Mouse (Mus musculus) kidney, adult 11 months (tissue): ENCODE results near the gene Ankrd11.
"Not testable (repeated sequence)": the region's sequence is repeated elsewhere in the genome, so short reads cannot be mapped to it uniquely, and the experiment has no call there.

Source experiments
- DNase-seq: peaks from one replicate; pipeline ENCODE4 v3.0.0; 2022

The Ankrd11 gene

GRCm38 (mm10) chr8:123042158-123042973, at the start of gene Ankrd11:
Gene Ankrd11 (minus strand): TSS chr8:123042277.
- peak; percentile 100 for DNase-seq

DNA sequence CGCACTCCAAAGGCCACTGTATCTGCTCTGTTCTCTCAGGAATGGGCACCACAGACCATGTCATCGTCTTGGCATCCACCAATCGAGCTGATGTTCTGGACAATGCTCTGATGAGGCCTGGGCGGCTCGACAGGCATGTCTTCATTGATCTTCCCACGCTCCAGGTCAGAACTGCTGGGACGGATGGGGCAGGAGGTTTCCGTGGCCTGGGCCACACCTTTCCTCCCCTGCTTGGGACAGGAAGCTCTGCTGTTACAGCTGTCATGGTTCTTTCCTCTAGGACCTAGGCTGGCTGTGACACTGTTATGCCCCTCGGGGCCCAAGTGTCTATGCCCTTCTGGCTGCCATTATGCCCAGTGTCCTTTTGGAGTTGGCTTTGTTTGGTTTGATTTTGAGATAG, 45.2 kb upstream of the Ankrd11 start:
- peak; percentile 34 for DNase-seq

GRCm38 (mm10) chr8:123083610-123084009, 41.5 kb upstream of the Ankrd11 start:
- DNase-seq = no peak

- DNase-seq = no peak
These were observed 40.9 kb upstream of the Ankrd11 start for GRCm38 (mm10) chr8:123082993-123083392.

DNA sequence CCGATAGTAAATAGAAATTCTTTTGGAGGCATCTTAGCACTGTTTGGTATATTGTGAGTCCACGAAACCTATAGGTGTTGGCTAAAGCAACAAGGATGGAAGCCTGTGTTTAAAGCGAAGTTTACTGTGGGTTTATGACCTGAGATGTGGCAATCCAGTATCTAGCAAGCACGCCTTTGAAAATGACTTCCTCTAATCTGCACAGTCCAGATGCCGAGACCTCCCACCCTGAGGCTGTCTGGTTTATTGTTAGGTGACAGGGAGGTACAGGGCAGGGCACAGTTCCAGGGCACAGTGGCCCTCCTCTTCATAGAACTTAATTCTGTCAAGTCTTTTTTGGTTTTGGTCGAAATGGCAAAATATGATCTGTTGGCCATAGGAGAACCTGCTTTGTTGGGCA, 35.1 kb upstream of the Ankrd11 start:
- DNase-seq = no peak

DNA sequence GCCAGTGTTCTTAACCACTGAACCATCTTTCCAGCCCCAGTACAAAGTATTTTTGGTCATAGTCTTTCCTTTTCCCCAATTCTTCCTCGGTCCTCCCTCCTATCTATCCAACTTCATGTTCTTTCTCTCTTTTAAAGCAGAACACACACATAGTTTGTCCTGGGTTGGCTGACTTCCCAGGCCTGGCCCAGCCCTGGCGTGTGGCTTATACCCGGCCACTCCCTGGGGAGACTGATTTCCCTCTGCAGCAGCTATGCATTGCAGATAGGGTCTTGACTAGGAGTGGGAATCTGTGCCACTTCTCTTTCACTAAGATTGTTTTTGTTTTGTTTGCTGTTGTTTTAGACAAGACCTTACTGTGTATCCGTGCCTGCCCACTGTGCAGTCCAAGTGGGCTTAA, 29.1 kb upstream of the Ankrd11 start:
- no peak for DNase-seq

GRCm38 (mm10) chr8:123066101-123066683, 24.1 kb upstream of the Ankrd11 start:
- no peak for DNase-seq

- peak; percentile 93 for DNase-seq
These were observed 23.4 kb upstream of the Ankrd11 start for GRCm38 (mm10) chr8:123065214-123066100.

- no peak for DNase-seq
These were observed 22.7 kb upstream of the Ankrd11 start for GRCm38 (mm10) chr8:123064809-123065213.

DNA sequence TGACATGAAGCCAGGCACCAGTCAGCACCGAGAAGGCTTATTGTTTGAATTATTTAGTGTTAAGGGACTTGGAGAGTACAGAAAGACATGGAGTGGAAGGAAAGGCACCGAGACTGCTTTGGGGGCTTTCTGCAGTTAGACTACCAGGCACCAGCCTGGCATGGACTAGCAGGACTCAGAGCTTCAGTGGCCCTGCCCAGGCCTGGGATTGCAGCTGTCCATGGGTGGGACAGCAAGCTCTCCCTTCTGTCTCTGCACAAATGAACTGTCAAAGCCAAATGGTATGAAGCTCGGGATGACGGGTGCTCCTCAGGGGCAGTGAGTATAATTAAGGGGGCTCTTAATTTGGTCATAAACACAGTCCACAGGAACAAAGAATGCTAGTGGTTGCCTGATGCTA, 22.0 kb upstream of the Ankrd11 start:
- DNase-seq = no peak

GRCm38 (mm10) chr8:123062721-123063120, 20.6 kb upstream of the Ankrd11 start, which contains the start of gene Spg7:
Gene Spg7 (plus strand): TSS chr8:123062942.
- no peak for DNase-seq

GRCm38 (mm10) chr8:123051458-123051857, 9.4 kb upstream of the Ankrd11 start:
- DNase-seq = peak; percentile 61

DNA sequence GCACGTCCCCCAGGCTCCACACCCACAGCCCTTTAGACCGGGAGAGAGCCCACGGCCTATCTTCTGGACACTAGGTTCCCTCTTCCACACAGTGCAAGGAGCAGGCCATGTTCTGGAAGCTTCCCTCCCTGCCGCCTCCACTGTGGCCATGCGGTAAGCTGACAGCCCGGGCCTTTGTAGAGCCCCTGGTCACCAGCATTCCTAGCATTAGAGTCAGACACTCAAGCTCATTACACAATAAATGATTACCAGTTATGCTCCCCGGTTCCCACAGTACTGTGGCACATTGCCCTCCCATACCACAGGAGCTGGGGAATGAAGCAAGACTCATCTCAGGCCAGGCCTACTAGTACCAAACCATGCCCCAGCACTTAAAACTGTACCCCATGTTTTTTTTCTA, 6.3 kb upstream of the Ankrd11 start:
- no peak for DNase-seq

DNA sequence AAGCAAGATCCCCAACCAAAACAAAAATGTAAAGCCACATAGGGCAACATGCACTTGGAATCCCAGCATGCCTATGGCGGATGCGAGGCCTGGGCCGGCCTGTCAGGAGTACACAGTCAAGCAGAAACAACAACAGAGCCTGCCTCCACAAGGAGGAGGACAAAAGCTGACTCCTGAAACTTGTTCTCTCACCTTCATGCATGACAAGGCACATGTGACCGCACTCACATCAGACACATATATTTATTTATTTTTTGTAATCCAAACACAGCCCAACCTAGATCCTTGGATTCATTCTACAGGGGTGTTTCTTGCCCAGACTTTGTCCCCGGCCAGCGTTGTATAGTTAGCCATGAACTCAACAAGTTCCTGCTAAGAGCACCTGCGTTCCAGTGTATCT, 5.8 kb upstream of the Ankrd11 start:
- peak; percentile 41 for DNase-seq

GRCm38 (mm10) chr8:123046706-123047105, 4.6 kb upstream of the Ankrd11 start:
- DNase-seq = peak; percentile 46

- DNase-seq = not testable (repeated sequence)
These were observed 2.8 kb upstream of the Ankrd11 start for GRCm38 (mm10) chr8:123044743-123045425.

DNA sequence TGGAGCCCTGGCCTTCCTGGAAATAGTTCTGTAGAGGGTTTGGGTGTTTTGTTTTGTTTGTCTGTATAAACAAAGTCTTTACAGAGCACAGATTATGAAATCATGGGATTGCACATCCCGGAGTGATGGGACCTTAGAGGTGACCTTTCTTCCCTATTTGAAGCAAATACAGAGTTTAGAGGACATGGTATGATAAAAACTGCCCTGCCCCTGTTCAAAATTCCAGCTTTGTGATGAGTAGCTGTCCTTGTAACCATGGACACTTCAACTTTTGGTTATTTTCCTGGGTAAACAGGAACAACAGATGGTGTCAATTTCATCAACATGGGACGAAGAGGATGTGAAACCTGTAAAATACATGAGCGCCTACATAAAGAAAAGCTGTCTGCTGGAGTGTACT, 1.9 kb upstream of the Ankrd11 start:
- no peak for DNase-seq

DNA sequence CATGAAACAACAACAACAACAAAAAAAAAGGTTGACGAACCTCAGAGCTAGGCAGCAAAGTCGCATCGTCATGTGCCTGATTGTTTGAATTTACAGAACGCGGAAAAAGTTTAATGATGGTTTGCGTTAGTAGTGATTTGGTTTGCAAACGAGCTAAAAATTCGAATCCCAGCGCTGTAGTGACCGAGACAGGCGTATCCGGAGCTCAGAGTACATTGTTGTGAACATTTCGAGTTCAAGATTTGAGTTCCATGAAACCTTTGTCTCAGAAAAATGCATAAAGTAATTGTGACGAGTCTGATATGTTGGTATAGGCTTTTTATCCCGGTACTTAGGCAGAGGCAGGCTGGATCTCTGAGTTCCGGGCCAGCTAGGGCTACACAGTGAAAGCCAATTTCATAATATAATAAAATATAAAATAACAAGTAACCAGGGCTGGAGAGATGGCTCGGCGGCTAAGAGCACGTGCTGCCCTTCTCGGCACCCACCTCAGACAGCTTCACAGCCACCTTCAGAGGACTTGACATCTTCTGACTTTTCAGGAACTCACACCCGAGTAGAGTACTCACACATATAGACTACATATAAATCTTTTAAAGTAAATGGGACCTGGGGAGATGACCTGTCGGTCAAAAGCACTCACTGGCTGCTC, 1.0 kb upstream of the Ankrd11 start:
- DNase-seq = no peak

DNA sequence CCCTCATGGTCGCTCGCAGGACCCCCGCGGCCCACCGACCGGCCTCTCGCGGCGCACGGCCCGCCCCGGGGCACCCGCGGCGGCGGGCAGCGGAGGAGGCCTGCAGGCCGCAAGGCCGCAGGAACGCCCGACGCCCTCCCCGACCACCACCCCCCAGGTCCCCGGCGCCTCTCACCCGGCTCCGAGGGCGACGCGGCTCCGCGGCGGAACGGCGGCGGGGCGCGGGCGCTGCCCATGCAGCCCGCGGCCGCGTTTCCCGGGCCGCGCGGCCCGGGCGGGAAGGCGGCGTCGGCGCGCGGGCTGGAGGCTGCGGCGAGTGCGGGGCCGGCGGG, 337 bp downstream of the Ankrd11 start:
- no peak for DNase-seq

- DNase-seq = peak; percentile 54
These were observed 886 bp downstream of the Ankrd11 start for GRCm38 (mm10) chr8:123041008-123041773.

DNA sequence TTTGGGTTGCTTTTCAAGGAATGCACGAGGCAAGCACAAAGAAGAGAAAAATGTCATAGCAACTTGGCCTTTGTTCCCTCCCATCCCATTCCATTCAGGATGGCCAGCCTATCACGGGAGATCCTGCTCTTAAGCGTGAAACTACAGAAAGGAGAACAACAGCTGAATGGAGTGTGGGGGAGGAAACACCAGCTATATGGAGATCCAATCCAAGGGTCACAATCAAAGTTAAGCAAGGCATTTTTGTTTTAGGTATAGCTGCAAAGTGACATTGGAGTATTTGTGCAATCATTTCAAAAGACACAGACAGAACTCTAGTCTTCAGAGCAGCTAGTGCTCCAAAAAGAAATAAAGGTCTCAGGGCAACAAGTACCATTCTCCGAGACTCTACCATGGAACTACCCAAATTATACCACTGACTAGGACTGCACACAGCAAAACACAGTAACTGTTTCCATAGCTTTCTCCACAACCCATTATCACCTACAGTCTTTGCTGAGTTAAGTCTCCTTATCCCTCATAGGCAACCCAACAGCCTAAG, 1.9 kb downstream of the Ankrd11 start:
- DNase-seq = no peak
